Mouse (Mus musculus): ENCODE results near the gene Ccdc24.

DNA sequence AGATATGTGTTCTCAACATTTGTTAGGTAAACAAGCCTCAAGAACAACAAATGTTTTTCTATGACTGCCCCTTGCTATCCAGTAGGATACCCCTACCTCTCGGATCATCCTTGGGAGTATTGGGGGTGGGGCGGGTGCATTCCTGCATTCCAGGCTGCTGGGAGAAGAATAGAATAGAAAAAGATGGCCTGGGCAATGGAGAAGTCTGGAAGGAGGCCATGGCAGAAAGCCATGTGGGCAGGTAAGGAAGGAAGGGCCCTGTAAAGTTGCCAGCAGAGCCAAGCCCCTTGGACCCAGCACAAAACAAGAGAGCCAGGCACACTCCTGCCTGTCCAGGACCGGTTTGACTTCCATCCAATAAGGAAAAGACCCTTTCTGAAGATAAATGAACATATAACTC is 41.1 kb upstream of the Ccdc24 start:
- TF ChIP-seq TAL1 (IDR thresholded peaks at IDR 0.05; ENCODE audit: low read length) (no peak), GATA1 (IDR thresholded peaks at IDR 0.05; ENCODE audit: low read length) (no peak)

All from erythroblast, embryonic 14.5 days (primary cell).